ENCODE assay signal across 9 mouse cellular contexts in the genomic region with DNA sequence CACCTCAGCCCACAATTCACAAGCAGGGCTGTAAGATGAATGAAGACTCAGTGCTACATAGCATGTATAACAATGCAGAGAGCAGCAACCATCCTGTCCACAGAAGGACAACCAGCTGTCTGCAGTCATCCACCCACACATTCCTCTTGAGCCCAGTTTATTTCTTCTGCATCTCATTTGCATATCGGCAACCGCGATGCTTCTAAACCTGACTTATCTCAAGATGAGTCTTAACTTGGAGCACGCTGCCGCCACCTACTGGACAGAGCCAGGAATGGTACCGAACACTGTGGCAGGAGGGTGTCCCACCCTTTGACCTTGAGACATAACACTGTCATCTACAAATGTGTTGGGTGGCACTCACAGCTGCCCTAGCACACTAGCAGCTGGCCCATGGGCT. TPM values are rescaled to one million over a fixed set of nuclear protein-coding genes. Genes with fewer than 3 reads are reported as not detected.
DNase-seq lines count a peak whose midpoint lies in the region; ATAC-seq and TF ChIP-seq lines count a peak whose summit lies in the region.
"Had no signal": no experiment of that assay in that cellular context is flagged by ENCODE, and none has a peak within 500 bp of the region (broad histone marks: within the 10 kb centered on the region; RNA-seq: fewer than 3 reads in every experiment).

No protein-coding gene starts in this region.

- TF ChIP-seq POLR2A in cerebellum, adult 2 months (IDR thresholded peaks at IDR 0.05; ENCODE audit: borderline replicate concordance, insufficient read depth, low read length): no peak

- peak; percentile 60; the same call in 1 of the 2 replicates for TF ChIP-seq CTCF in cerebellum, adult 2 months (IDR thresholded peaks at IDR 0.05; ENCODE audit: borderline replicate concordance, insufficient read depth, low read depth, low read length)

- DNase-seq in cerebellum, adult 2 months: no peak
- DNase-seq in left cerebral cortex, adult 18-20 months (ENCODE audit: low spot score in 2 of 2): peak; percentile 21 to 43
- no peak for DNase-seq in left cerebral cortex, adult 11 months (ENCODE audit: low spot score)
- peak; percentile 69 for DNase-seq in c-Kit-positive CD71-negative TER-119-negative erythroid progenitor cells, embryonic 14.5 days (ENCODE audit: low read depth)
- DNase-seq in lung, postnatal 36 days: peak; percentile 31
- peak; percentile 58 for DNase-seq in testis, postnatal 10 days (ENCODE audit: low spot score)

- no peaks in the 10 kb centered on the region for H3K4me1 ChIP-seq in cerebellum, adult 2 months (ENCODE audit: control insufficient read depth, insufficient read depth, low read length)

- ATAC-seq in cerebellum, adult (ENCODE audit: insufficient number of reproducible peaks, low FRiP score, low TSS enrichment): no peak
- ATAC-seq in hematopoietic stem cell, adult 5-6 weeks (replicated peaks in 1 of 2; ENCODE audit: insufficient read depth in 1 of 2, low FRiP score in 2 of 2, low TSS enrichment in 1 of 2, low read depth in 1 of 2, poor library complexity in 2 of 2, severe bottlenecking in 2 of 2): peak; percentile 52 to 54; a peak in 3 of 4 replicates

- no peaks in the 10 kb centered on the region; the same call in 1 of the 2 replicates for H3K27me3 ChIP-seq in cerebellum, adult 2 months (ENCODE audit: control insufficient read depth, insufficient read depth, low read length)

- WGBS in cerebellum, adult 2 months: 28% methylated on average over 6 of the region's 6 CpGs

- H3K4me3 ChIP-seq in cerebellum, adult 2 months (replicated peaks; ENCODE audit: insufficient read depth, low read depth, low read length): no peak overlapping the region

- H3K27ac ChIP-seq in cerebellum, adult 2 months (ENCODE audit: insufficient read depth, low read length): no peak overlapping the region

RNA-seq across cellular contexts. Expression of a gene that starts 3.1 kb away (rescaled TPM):
- polyA plus RNA-seq in cerebellum, adult 2 months (2012; rRNA removed): 0.28 and 0.29 TPM in 2 replicates
- under 1 TPM in 1 of 2 experiments, not detected in 1; 0.21 TPM for total RNA-seq in left cerebral cortex, adult 18-20 months (2021)
- 2.8 and 3.9 TPM in 2 replicates for total RNA-seq in hematopoietic stem cell, adult 5-6 weeks (2017)

RNA-seq across cellular contexts. Expression of a gene that starts 13.0 kb away (rescaled TPM):
- not detected in 2 replicates for polyA plus RNA-seq in cerebellum, adult 2 months (2012; rRNA removed)
- total RNA-seq in left cerebral cortex, adult 18-20 months (2021): not detected
- not detected in 2 replicates for total RNA-seq in hematopoietic stem cell, adult 5-6 weeks (2017)
- total RNA-seq: layer of hippocampus, adult 8-10 months had no signal

RNA-seq across cellular contexts. Expression of a gene that starts 15.2 kb away (rescaled TPM):
- not detected in 2 replicates for polyA plus RNA-seq in cerebellum, adult 2 months (2012; rRNA removed)
- not detected for total RNA-seq in left cerebral cortex, adult 18-20 months (2021)
- not detected in 2 replicates for total RNA-seq in hematopoietic stem cell, adult 5-6 weeks (2017)
- total RNA-seq: layer of hippocampus, adult 8-10 months had no signal

RNA-seq across cellular contexts. Expression of a gene that starts 27.5 kb away (rescaled TPM):
- polyA plus RNA-seq in cerebellum, adult 2 months (2012; rRNA removed): not detected in 2 replicates
- total RNA-seq in left cerebral cortex, adult 18-20 months (2021): not detected
- not detected in 2 replicates for total RNA-seq in hematopoietic stem cell, adult 5-6 weeks (2017)
- total RNA-seq: layer of hippocampus, adult 8-10 months had no signal

RNA-seq across cellular contexts. Expression of a gene that starts 37.5 kb away (rescaled TPM):
- not detected in 2 replicates for polyA plus RNA-seq in cerebellum, adult 2 months (2012; rRNA removed)
- total RNA-seq in left cerebral cortex, adult 18-20 months (2021): not detected
- total RNA-seq in hematopoietic stem cell, adult 5-6 weeks (2017): not detected in 2 replicates
- total RNA-seq: layer of hippocampus, adult 8-10 months had no signal

Comparison
In these comparisons a context has a peak if more than half of its experiments do, and no peak if none do; other contexts are left out.
1. DNase-seq: peak in left cerebral cortex, adult 18-20 months (2 of 2), c-Kit-positive CD71-negative TER-119-negative erythroid progenitor cells, embryonic 14.5 days (single experiment), lung, postnatal 36 days (single experiment) and testis, postnatal 10 days (single experiment); none in cerebellum, adult 2 months (0 of 2) and left cerebral cortex, adult 11 months (single experiment).